Mouse (Mus musculus): ENCODE data around the gene Lypd3. TPM values are rescaled to one million over a fixed set of nuclear protein-coding genes. Genes with fewer than 3 reads are reported as not detected.

Gene Lypd3
- polyA plus RNA-seq, 1 experiment from 2014 or later = not detected

DNA sequence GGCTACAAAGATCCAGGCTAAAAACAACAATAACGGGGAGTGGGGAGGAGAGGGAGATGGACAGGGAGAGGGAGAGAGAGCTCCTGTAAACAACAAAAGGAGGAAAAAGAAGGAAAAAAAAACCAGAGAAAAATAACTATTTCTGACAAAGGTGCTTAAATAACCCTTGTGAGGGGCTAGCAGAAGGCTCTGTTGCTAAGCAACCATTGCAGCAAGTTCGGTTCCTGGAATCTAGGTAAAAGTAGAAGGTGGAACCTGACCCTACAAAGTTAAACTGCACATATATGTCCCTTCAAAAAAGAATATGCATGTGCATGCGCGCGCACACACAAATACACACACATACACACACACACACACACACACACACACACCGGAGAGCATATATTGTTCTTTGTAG, 43.6 kb upstream of the Lypd3 start:
- H3K27ac ChIP-seq (ENCODE audit: low read depth) = no peak overlapping the region
- 84% methylated on average over 6 of the region's 6 CpGs for WGBS (ENCODE audit: insufficient replicate concordance)
- no peak overlapping the region for H3K9ac ChIP-seq (replicated peaks)
- H3K9me3 ChIP-seq (ENCODE audit: low read length) = no peaks in the 10 kb centered on the region
- ATAC-seq = no peak
- no peak overlapping the region for H3K4me3 ChIP-seq (ENCODE audit: low read depth, low read length)
- no peaks in the 10 kb centered on the region for H3K36me3 ChIP-seq (replicated peaks; ENCODE audit: insufficient read depth, low read length)
- TF ChIP-seq EP300 (IDR thresholded peaks at IDR 0.05; ENCODE audit: low read depth) (no peak), CTCF (IDR thresholded peaks at IDR 0.05; ENCODE audit: low read depth) (no peak)
- no peak for DNase-seq
- no peaks in the 10 kb centered on the region for H3K27me3 ChIP-seq (ENCODE audit: insufficient read depth, low read length)
- no peak overlapping the region for H3K4me2 ChIP-seq (ENCODE audit: low read depth, low read length)
- peaks cover 21% of the 10 kb centered on the region for H3K4me1 ChIP-seq (ENCODE audit: insufficient read depth)

DNA sequence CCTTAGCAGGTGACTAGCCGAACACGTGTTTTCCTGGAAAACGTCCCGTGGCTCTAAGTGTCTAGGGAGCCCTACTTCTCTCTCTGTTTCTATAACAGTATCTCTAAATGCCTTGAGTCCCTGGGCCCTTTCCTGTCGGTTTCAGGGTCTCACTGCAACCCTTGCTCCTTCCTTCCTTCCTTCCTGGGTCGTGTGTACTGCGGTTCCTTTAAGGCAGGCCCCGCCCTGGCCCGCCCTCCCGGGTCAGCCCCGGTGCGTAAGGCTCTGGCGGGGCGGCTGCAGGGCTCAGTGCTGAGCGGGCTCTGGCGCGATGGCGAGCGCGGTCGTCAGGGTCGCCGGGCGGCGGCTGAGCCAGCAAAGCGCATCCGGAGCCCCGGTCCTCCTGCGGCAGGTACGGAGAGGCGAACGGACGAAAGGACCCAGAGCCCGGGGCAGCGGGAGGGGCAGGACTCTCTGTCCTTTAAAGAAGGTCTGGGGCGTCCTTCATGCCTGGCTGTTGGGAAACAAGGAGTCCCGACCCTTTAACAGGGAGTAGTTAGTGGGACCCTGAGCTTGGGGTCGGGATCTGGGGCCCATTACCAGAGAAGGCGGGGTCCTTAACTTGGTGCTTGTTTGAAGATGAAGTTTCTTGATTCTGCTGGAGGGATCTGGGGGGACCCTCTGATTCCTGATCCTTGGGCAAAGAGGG, 42.6 kb upstream of the Lypd3 start:
- no peaks in the 10 kb centered on the region for H3K9me3 ChIP-seq (ENCODE audit: low read length)
- 0 out of 2 replicates have a peak overlapping the region, but pooled peaks have one; percentile 20 for H3K27ac ChIP-seq (ENCODE audit: low read depth)
- H3K4me2 ChIP-seq (ENCODE audit: low read depth, low read length) = peak overlapping the region; percentile 80
- no peaks in the 10 kb centered on the region for H3K27me3 ChIP-seq (ENCODE audit: insufficient read depth, low read length)
- H3K4me3 ChIP-seq (ENCODE audit: low read depth, low read length) = peak overlapping the region; percentile 63
- no peaks in the 10 kb centered on the region for H3K36me3 ChIP-seq (replicated peaks; ENCODE audit: insufficient read depth, low read length)
- H3K4me1 ChIP-seq (ENCODE audit: insufficient read depth) = peaks cover 27% of the 10 kb centered on the region
- H3K9ac ChIP-seq (replicated peaks) = peak overlapping the region; percentile 60
- ATAC-seq (peak; percentile 84), DNase-seq (peak; percentile 83)
- under 1% methylated on average over 37 of the region's 39 CpGs for WGBS (ENCODE audit: insufficient replicate concordance)
- TF ChIP-seq CTCF (IDR thresholded peaks at IDR 0.05; ENCODE audit: low read depth) (no peak), EP300 (IDR thresholded peaks at IDR 0.05; ENCODE audit: low read depth) (no peak)

DNA sequence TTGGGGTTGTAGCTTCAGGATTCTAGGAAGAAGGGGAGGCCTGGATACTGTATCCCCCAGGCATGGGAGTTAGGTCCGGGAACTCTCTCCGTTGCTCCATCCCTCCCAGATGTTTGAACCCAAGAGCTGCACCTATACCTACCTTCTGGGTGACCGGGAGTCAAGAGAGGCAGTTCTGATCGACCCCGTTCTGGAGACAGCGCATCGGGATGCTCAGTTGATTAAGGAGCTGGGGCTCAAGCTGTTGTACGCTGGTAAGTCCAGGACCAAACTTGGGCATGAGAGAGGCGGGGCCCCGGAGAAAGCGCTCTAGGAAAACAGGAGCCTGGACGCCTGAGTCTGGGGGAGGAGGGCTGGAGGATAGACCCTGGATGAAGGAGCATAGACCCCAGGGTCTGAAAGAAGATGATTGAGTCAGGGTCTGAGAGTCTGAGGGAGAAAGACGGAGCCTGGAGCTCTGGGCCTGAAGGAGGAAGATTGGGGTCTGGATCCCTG, 42.0 kb upstream of the Lypd3 start:
- 16% methylated on average over 13 of the region's 13 CpGs for WGBS (ENCODE audit: insufficient replicate concordance)
- H3K9ac ChIP-seq (replicated peaks) = peak overlapping the region; percentile 60
- no peak for ATAC-seq
- H3K4me3 ChIP-seq (ENCODE audit: low read depth, low read length) = peak overlapping the region; percentile 63
- H3K4me1 ChIP-seq (ENCODE audit: insufficient read depth) = peaks cover 27% of the 10 kb centered on the region
- TF ChIP-seq EP300 (IDR thresholded peaks at IDR 0.05; ENCODE audit: low read depth) (no peak), CTCF (IDR thresholded peaks at IDR 0.05; ENCODE audit: low read depth) (no peak)
- no peaks in the 10 kb centered on the region for H3K27me3 ChIP-seq (ENCODE audit: insufficient read depth, low read length)
- no peak for DNase-seq
- H3K9me3 ChIP-seq (ENCODE audit: low read length) = no peaks in the 10 kb centered on the region
- H3K27ac ChIP-seq (ENCODE audit: low read depth) = no peak overlapping the region
- H3K4me2 ChIP-seq (ENCODE audit: low read depth, low read length) = peak overlapping the region; percentile 80
- no peaks in the 10 kb centered on the region for H3K36me3 ChIP-seq (replicated peaks; ENCODE audit: insufficient read depth, low read length)

- Histone ChIP-seq H3K4me2 (ENCODE audit: low read depth, low read length) (peak overlapping the region; percentile 80), H3K27me3 (ENCODE audit: insufficient read depth, low read length) (no peaks in the 10 kb centered on the region), H3K9me3 (ENCODE audit: low read length) (no peaks in the 10 kb centered on the region), H3K4me1 (ENCODE audit: insufficient read depth) (peaks cover 27% of the 10 kb centered on the region), H3K36me3 (replicated peaks; ENCODE audit: insufficient read depth, low read length) (no peaks in the 10 kb centered on the region), H3K27ac (ENCODE audit: low read depth) (no peak overlapping the region), H3K9ac (replicated peaks) (no peak overlapping the region), H3K4me3 (ENCODE audit: low read depth, low read length) (peak overlapping the region; percentile 63)
- no peak for ATAC-seq
- DNase-seq = no peak
- TF ChIP-seq EP300 (IDR thresholded peaks at IDR 0.05; ENCODE audit: low read depth) (no peak), CTCF (IDR thresholded peaks at IDR 0.05; ENCODE audit: low read depth) (no peak)
- WGBS (ENCODE audit: insufficient replicate concordance) = 33% methylated on average over 2 of the region's 2 CpGs
Observed at GRCm38 (mm10) chr7:24595464-24595863, 40.9 kb upstream of the Lypd3 start.

- 48% methylated on average over 4 of the region's 4 CpGs for WGBS (ENCODE audit: insufficient replicate concordance)
- no peak for DNase-seq
- H3K4me2 ChIP-seq (ENCODE audit: low read depth, low read length) = no peak overlapping the region
- H3K27ac ChIP-seq (ENCODE audit: low read depth) = no peak overlapping the region
- H3K36me3 ChIP-seq (replicated peaks; ENCODE audit: insufficient read depth, low read length) = no peaks in the 10 kb centered on the region
- H3K9me3 ChIP-seq (ENCODE audit: low read length) = no peaks in the 10 kb centered on the region
- no peak overlapping the region for H3K4me3 ChIP-seq (ENCODE audit: low read depth, low read length)
- no peaks in the 10 kb centered on the region for H3K27me3 ChIP-seq (ENCODE audit: insufficient read depth, low read length)
- H3K9ac ChIP-seq (replicated peaks) = no peak overlapping the region
- H3K4me1 ChIP-seq (ENCODE audit: insufficient read depth) = peaks cover 18% of the 10 kb centered on the region
- TF ChIP-seq EP300 (IDR thresholded peaks at IDR 0.05; ENCODE audit: low read depth) = no peak
- TF ChIP-seq CTCF (IDR thresholded peaks at IDR 0.05; ENCODE audit: low read depth) = no peak
- ATAC-seq = no peak
Observed at GRCm38 (mm10) chr7:24598121-24598520, 38.2 kb upstream of the Lypd3 start.

- no peaks in the 10 kb centered on the region for H3K27me3 ChIP-seq (ENCODE audit: insufficient read depth, low read length)
- no peak overlapping the region for H3K4me3 ChIP-seq (ENCODE audit: low read depth, low read length)
- peaks cover 3% of the 10 kb centered on the region; the same call in 1 of the 2 replicates for H3K36me3 ChIP-seq (replicated peaks; ENCODE audit: insufficient read depth, low read length)
- no peak for TF ChIP-seq EP300 (IDR thresholded peaks at IDR 0.05; ENCODE audit: low read depth)
- TF ChIP-seq CTCF (IDR thresholded peaks at IDR 0.05; ENCODE audit: low read depth) = peak; percentile 51
- no peak overlapping the region for H3K4me2 ChIP-seq (ENCODE audit: low read depth, low read length)
- DNase-seq = no peak
- H3K4me1 ChIP-seq (ENCODE audit: insufficient read depth) = peaks cover 9% of the 10 kb centered on the region
- 63% methylated on average over 15 of the region's 15 CpGs for WGBS (ENCODE audit: insufficient replicate concordance)
- no peaks in the 10 kb centered on the region for H3K9me3 ChIP-seq (ENCODE audit: low read length)
- peak; percentile 40 for ATAC-seq
- H3K9ac ChIP-seq (replicated peaks) = no peak overlapping the region
- 0 out of 2 replicates have a peak overlapping the region, but pooled peaks have one; percentile 36 for H3K27ac ChIP-seq (ENCODE audit: low read depth)
Observed at GRCm38 (mm10) chr7:24599211-24600067, 36.9 kb upstream of the Lypd3 start.

All from liver, postnatal 0 days (tissue).